Mouse (Mus musculus) C2C12 (cell line): ENCODE measurements around the gene Wdr45.

Source experiments
- CEBPB ChIP-seq: IDR thresholded peaks from one replicate; pipeline ENCODE4 v1.6.1; 2011; ENCODE audit warnings: low read depth, mild to moderate bottlenecking, control low read depth, moderate library complexity
- CTCF ChIP-seq: IDR thresholded peaks from one replicate; pipeline ENCODE4 v1.5.1; 2011; ENCODE audit not compliant: control insufficient read depth, insufficient read depth, insufficient read length
- MAX ChIP-seq: IDR thresholded peaks from one replicate; pipeline ENCODE4 v1.6.1; 2011; ENCODE audit warnings: mild to moderate bottlenecking, control low read depth
- MYOD1 ChIP-seq: IDR thresholded peaks from one replicate; pipeline ENCODE4 v1.6.1; 2011; ENCODE audit warnings: low read depth; ENCODE audit not compliant: control insufficient read depth, insufficient read length
- MYOG ChIP-seq: IDR thresholded peaks from one replicate; pipeline ENCODE4 v1.6.1; 2011; ENCODE audit not compliant: control insufficient read depth, insufficient read length; ENCODE audit errors: extremely low read depth
- USF1 ChIP-seq: IDR thresholded peaks from one replicate; pipeline ENCODE4 v1.6.1; 2011; ENCODE audit warnings: low read depth, mild to moderate bottlenecking, control low read depth, moderate library complexity

DNA sequence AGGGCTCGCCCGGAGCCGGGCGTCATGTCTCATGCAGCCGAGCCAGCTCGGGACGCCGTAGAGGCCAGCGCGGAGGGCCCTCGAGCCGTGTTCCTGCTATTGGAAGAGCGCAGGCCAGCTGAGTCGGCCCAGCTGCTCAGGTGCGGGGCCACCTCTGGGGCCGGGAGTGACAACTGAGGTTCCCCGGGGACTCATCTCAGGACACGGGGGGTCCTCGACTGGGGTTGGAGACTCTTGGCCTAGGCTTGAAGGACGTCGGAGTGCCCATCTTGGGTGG lies 48.7 kb downstream of the Wdr45 start:
- no peak for TF ChIP-seq CTCF
- TF ChIP-seq CEBPB, result no peak
- TF ChIP-seq USF1, result no peak
- no peak for TF ChIP-seq MYOG
- TF ChIP-seq MYOD1, result no peak
- TF ChIP-seq MAX, result no peak
